Mouse (Mus musculus) leukemia stem cell, adult 10-12 weeks (primary cell): Measurements from ENCODE around the gene Vps13a. TPM values are rescaled to one million over a fixed set of nuclear protein-coding genes. Genes with fewer than 3 reads are reported as not detected.

Source experiments
- polyA plus RNA-seq: library from polyadenylated mRNA; stranded (reverse); fragments of >175 nt; gene quantifications from 2 replicates; pipeline ENCODE4 v1.2.3, GENCODE M21; 2012; ENCODE audit warnings: low replicate concordance

Vps13a gene
- 0.70 and 2.6 TPM in 2 replicates for polyA plus RNA-seq

DNA sequence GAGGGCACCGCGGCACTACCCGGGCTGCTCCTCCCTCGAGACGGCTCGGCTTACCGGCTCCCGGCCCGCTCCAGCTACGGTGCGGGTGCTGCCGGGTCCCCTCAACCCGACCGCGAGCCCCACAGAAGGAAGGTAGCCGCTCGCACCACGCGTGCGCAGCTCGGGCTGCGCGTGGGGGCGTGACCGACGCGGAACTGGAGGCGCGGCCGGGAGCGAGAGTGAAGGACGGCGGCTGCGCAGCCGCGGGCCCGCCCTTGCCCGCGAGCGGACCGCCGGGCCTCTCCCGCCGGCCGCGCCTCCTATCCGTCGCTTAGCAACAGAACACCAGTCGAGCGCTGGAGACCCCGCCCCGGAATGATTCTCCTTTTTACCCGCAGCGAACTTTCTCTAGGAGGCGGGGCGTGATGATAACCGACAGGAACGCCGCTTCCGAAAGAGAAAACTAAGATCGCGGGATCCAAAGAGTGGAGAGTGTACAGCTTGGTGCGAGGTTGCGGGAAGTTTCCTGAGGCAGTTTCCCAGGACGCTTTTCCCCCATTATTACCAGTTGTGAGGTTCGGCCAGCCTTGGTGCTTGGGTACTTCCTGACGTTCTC lies at the start of gene Vps13a:
Gene Vps13a (minus strand): TSS at position 144 of the 595 bp plus-strand sequence.

Other genes starting within 250 kb of the Vps13a start
- not detected in 2 replicates for gene Foxb2, start 92.9 kb upstream of the Vps13a start, polyA plus RNA-seq
- gene Prune2, start 175.2 kb upstream of the Vps13a start, polyA plus RNA-seq = not detected in 2 replicates